Mouse (Mus musculus): ENCODE results near the gene Gm11733. TPM values are rescaled to one million over a fixed set of nuclear protein-coding genes. Genes with fewer than 3 reads are reported as not detected.
A peak's percentile ranks its signal among the peaks of the same experiment; 100 is the strongest.
"Not testable (repeated sequence)": the region's sequence is repeated elsewhere in the genome, so short reads cannot be mapped to it uniquely, and the experiment has no call there.

The Gm11733 gene
- not detected in 2 replicates for polyA plus RNA-seq (2016; fragmentation: Nextera tagmentation; extraction: Ambion mirVana)

GRCm38 (mm10) chr11:117484198-117484597 lies at the start of gene Gm11733:
TSS of gene Gm11733 (plus strand) at chr11:117484368.
- Histone ChIP-seq H3K4me3 (peak within 1 kb of the TSS; percentile 43), H3K27ac (peak within 1 kb of the TSS; percentile 72; the same call in 1 of the 2 replicates), H3K9me3 (replicated peaks) (no peaks in the 10 kb centered on the region), H3K27me3 (ENCODE audit: low read depth, poor library complexity, severe bottlenecking) (peaks cover 56% of the 10 kb centered on the region), H3K4me1 (peaks cover 41% of the 10 kb centered on the region), H3K36me3 (no peaks in the 10 kb centered on the region)
- 36% methylated on average over 12 of the region's 12 CpGs for WGBS
- DNase-seq (ENCODE audit: low spot score): no peak

- Histone ChIP-seq H3K36me3 (no peaks in the 10 kb centered on the region), H3K9me3 (replicated peaks) (no peaks in the 10 kb centered on the region), H3K4me1 (peaks cover 31% of the 10 kb centered on the region), H3K4me3 (peak overlapping the region; percentile 0; the same call in 1 of the 2 replicates), H3K27ac (no peak overlapping the region), H3K27me3 (ENCODE audit: low read depth, poor library complexity, severe bottlenecking) (peaks cover 79% of the 10 kb centered on the region)
- 28% methylated on average over 22 of the region's 22 CpGs for WGBS
- peak; percentile 67 for DNase-seq (ENCODE audit: low spot score)
Measured at GRCm38 (mm10) chr11:117436401-117437109, 47.6 kb upstream of the Gm11733 start.

- no peak overlapping the region for H3K27ac ChIP-seq
- H3K27me3 ChIP-seq (ENCODE audit: low read depth, poor library complexity, severe bottlenecking): peaks cover 78% of the 10 kb centered on the region
- 39% methylated on average over 7 of the region's 7 CpGs for whole genome bisulfite sequencing
- no peak for DNase-seq (ENCODE audit: low spot score)
- H3K4me3 ChIP-seq: peak overlapping the region; percentile 0; the same call in 1 of the 2 replicates
- H3K36me3 ChIP-seq: no peaks in the 10 kb centered on the region
- H3K4me1 ChIP-seq: peaks cover 36% of the 10 kb centered on the region
- no peaks in the 10 kb centered on the region for H3K9me3 ChIP-seq (replicated peaks)
Measured at GRCm38 (mm10) chr11:117437110-117437490, 47.1 kb upstream of the Gm11733 start.

- H3K36me3 ChIP-seq: no peaks in the 10 kb centered on the region
- no peaks in the 10 kb centered on the region for H3K9me3 ChIP-seq (replicated peaks)
- H3K27me3 ChIP-seq (ENCODE audit: low read depth, poor library complexity, severe bottlenecking): peaks cover 87% of the 10 kb centered on the region
- no peak for DNase-seq (ENCODE audit: low spot score)
- no peak overlapping the region for H3K4me3 ChIP-seq
- peaks cover 44% of the 10 kb centered on the region for H3K4me1 ChIP-seq
- WGBS: 41% methylated on average over 6 of the region's 6 CpGs
- no peak overlapping the region for H3K27ac ChIP-seq
Measured at GRCm38 (mm10) chr11:117438363-117438762, 45.8 kb upstream of the Gm11733 start.

- no peaks in the 10 kb centered on the region for H3K9me3 ChIP-seq (replicated peaks)
- H3K27ac ChIP-seq: peak overlapping the region; percentile 46; the same call in 1 of the 2 replicates
- peaks cover 89% of the 10 kb centered on the region for H3K27me3 ChIP-seq (ENCODE audit: low read depth, poor library complexity, severe bottlenecking)
- 15% methylated on average over 22 of the region's 22 CpGs for WGBS
- no peaks in the 10 kb centered on the region for H3K36me3 ChIP-seq
- H3K4me3 ChIP-seq: peak overlapping the region; percentile 36
- peaks cover 55% of the 10 kb centered on the region for H3K4me1 ChIP-seq
- DNase-seq (ENCODE audit: low spot score): no peak
Measured at GRCm38 (mm10) chr11:117440865-117441425, 43.2 kb upstream of the Gm11733 start.

- no peaks in the 10 kb centered on the region for H3K9me3 ChIP-seq (replicated peaks)
- H3K4me3 ChIP-seq: no peak overlapping the region
- peaks cover 89% of the 10 kb centered on the region for H3K27me3 ChIP-seq (ENCODE audit: low read depth, poor library complexity, severe bottlenecking)
- H3K4me1 ChIP-seq: peaks cover 42% of the 10 kb centered on the region
- H3K27ac ChIP-seq: no peak overlapping the region
- no peak for DNase-seq (ENCODE audit: low spot score)
- 91% methylated on average over 2 of the region's 2 CpGs for WGBS
- H3K36me3 ChIP-seq: no peaks in the 10 kb centered on the region
Measured at GRCm38 (mm10) chr11:117444090-117444489, 40.1 kb upstream of the Gm11733 start.

GRCm38 (mm10) chr11:117445707-117446106 lies 38.5 kb upstream of the Gm11733 start:
- peaks cover 41% of the 10 kb centered on the region for H3K4me1 ChIP-seq
- H3K9me3 ChIP-seq (replicated peaks): no peaks in the 10 kb centered on the region
- no peak overlapping the region for H3K4me3 ChIP-seq
- DNase-seq (ENCODE audit: low spot score): no peak
- no peaks in the 10 kb centered on the region for H3K36me3 ChIP-seq
- H3K27ac ChIP-seq: no peak overlapping the region
- peaks cover 87% of the 10 kb centered on the region for H3K27me3 ChIP-seq (ENCODE audit: low read depth, poor library complexity, severe bottlenecking)
- WGBS: 51% methylated on average over 6 of the region's 6 CpGs

- Histone ChIP-seq H3K36me3 (no peaks in the 10 kb centered on the region), H3K27me3 (ENCODE audit: low read depth, poor library complexity, severe bottlenecking) (peaks cover 82% of the 10 kb centered on the region), H3K27ac (peak overlapping the region; percentile 50), H3K4me3 (peak overlapping the region; percentile 16; the same call in 1 of the 2 replicates), H3K4me1 (peaks cover 30% of the 10 kb centered on the region), H3K9me3 (replicated peaks) (no peaks in the 10 kb centered on the region)
- DNase-seq (ENCODE audit: low spot score): peak; percentile 75
- WGBS: 7% methylated on average over 10 of the region's 10 CpGs
Measured at GRCm38 (mm10) chr11:117454086-117454485, 30.1 kb upstream of the Gm11733 start.

GRCm38 (mm10) chr11:117459148-117459547 lies 25.0 kb upstream of the Gm11733 start:
- WGBS: 1% methylated on average over 8 of the region's 8 CpGs
- Histone ChIP-seq H3K27ac (no peak overlapping the region), H3K4me1 (peaks cover 57% of the 10 kb centered on the region), H3K36me3 (no peaks in the 10 kb centered on the region), H3K9me3 (replicated peaks) (no peaks in the 10 kb centered on the region), H3K4me3 (no peak overlapping the region), H3K27me3 (ENCODE audit: low read depth, poor library complexity, severe bottlenecking) (peaks cover 89% of the 10 kb centered on the region)
- DNase-seq (ENCODE audit: low spot score): no peak

- no peak for DNase-seq (ENCODE audit: low spot score)
- WGBS: 10% methylated on average over 16 of the region's 16 CpGs
- peaks cover 60% of the 10 kb centered on the region for H3K4me1 ChIP-seq
- peak overlapping the region; percentile 58; the same call in 1 of the 2 replicates for H3K27ac ChIP-seq
- peaks cover 100% of the 10 kb centered on the region for H3K27me3 ChIP-seq (ENCODE audit: low read depth, poor library complexity, severe bottlenecking)
- H3K36me3 ChIP-seq: no peaks in the 10 kb centered on the region
- H3K4me3 ChIP-seq: peak overlapping the region; percentile 15; the same call in 1 of the 2 replicates
- no peaks in the 10 kb centered on the region for H3K9me3 ChIP-seq (replicated peaks)
Measured at GRCm38 (mm10) chr11:117462202-117462864, 21.8 kb upstream of the Gm11733 start.

- H3K36me3 ChIP-seq; H3K9me3 ChIP-seq (replicated peaks); DNase-seq (ENCODE audit: low spot score); H3K4me3 ChIP-seq: not testable (repeated sequence)
- Histone ChIP-seq H3K27me3 (ENCODE audit: low read depth, poor library complexity, severe bottlenecking) (peaks cover 100% of the 10 kb centered on the region), H3K27ac (peak overlapping the region; percentile 58; the same call in 1 of the 2 replicates), H3K4me1 (peaks cover 60% of the 10 kb centered on the region)
- 73% methylated on average over 4 of the region's 4 CpGs for WGBS
Measured at GRCm38 (mm10) chr11:117463416-117463815, 20.8 kb upstream of the Gm11733 start.

GRCm38 (mm10) chr11:117466292-117466691 lies 17.9 kb upstream of the Gm11733 start:
- Histone ChIP-seq H3K4me3 (no peak overlapping the region), H3K36me3 (no peaks in the 10 kb centered on the region), H3K27me3 (ENCODE audit: low read depth, poor library complexity, severe bottlenecking) (peaks cover 79% of the 10 kb centered on the region), H3K9me3 (replicated peaks) (no peaks in the 10 kb centered on the region), H3K4me1 (peaks cover 57% of the 10 kb centered on the region), H3K27ac (no peak overlapping the region)
- DNase-seq (ENCODE audit: low spot score): no peak
- WGBS: 7% methylated on average over 5 of the region's 5 CpGs

- H3K36me3 ChIP-seq: no peaks in the 10 kb centered on the region
- no peak overlapping the region for H3K27ac ChIP-seq
- WGBS: 92% methylated on average over 7 of the region's 7 CpGs
- H3K27me3 ChIP-seq (ENCODE audit: low read depth, poor library complexity, severe bottlenecking): peaks cover 76% of the 10 kb centered on the region
- no peak for DNase-seq (ENCODE audit: low spot score)
- no peaks in the 10 kb centered on the region for H3K9me3 ChIP-seq (replicated peaks)
- peaks cover 53% of the 10 kb centered on the region for H3K4me1 ChIP-seq
- no peak overlapping the region for H3K4me3 ChIP-seq
Measured at GRCm38 (mm10) chr11:117466911-117467310, 17.3 kb upstream of the Gm11733 start.
